Mouse (Mus musculus) cerebellum, adult 2 months (tissue): ENCODE results near the gene Tchh.

Source experiments
- CTCF ChIP-seq: fragments of 200-500 bp; IDR thresholded peaks from 2 replicates; pipeline ENCODE4 v1.5.1; 2011; ENCODE audit warnings: low read depth, mild to moderate bottlenecking, control low read depth, low read length, moderate library complexity, borderline replicate concordance; ENCODE audit not compliant: insufficient read depth
- POLR2A ChIP-seq: fragments of 200-500 bp; IDR thresholded peaks from 2 replicates; pipeline ENCODE4 v1.6.1; 2011; ENCODE audit warnings: low read length, control low read depth, borderline replicate concordance; ENCODE audit not compliant: insufficient read depth

DNA sequence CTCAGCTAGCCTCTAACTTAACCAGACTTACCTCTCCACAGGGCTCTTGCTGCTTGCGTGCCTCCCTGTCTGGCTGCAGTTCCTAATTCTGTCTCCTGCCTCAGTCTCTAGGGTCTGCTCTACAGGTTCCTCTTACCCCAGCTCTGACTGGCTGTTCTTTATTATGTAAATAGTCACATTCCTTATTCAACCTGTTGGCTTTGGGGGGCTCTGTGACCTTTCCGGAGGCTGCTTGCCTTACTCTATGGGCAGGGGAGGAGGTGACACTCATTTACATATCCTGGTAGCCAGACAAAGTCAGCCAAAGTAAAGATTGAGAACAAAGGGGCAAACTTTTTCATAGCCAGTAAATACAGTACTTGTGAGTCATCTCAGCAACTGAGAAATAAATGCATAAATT is 30.2 kb upstream of the Tchh start:
- no peak for TF ChIP-seq CTCF
- no peak for TF ChIP-seq POLR2A
